Mouse (Mus musculus): ENCODE results near the gene Wbp4.

GRCm38 (mm10) chr14:79486617-79486992 lies 5.3 kb upstream of the Wbp4 start:
- TF ChIP-seq CTCF (IDR thresholded peaks at IDR 0.05; ENCODE audit: borderline replicate concordance, insufficient read depth, low read depth, low read length) (no peak), POLR2A (IDR thresholded peaks at IDR 0.05; ENCODE audit: borderline replicate concordance, insufficient read depth, low read length) (no peak)
